Mouse (Mus musculus) olfactory bulb, adult 2 months (tissue): Measurements from ENCODE around the gene Slc24a4. TPM values are rescaled to one million over a fixed set of nuclear protein-coding genes. Genes with fewer than 3 reads are reported as not detected.

Source experiments
- H3K27ac ChIP-seq: fragments of 200-500 bp; 2 replicates; pipeline ENCODE4 v1.5.1; 2012; ENCODE audit warnings: low read depth, low read length; ENCODE audit not compliant: insufficient read depth
- H3K4me1 ChIP-seq: fragments of 200-500 bp; 2 replicates; pipeline ENCODE4 v1.6.1; 2012; ENCODE audit warnings: low read length; ENCODE audit not compliant: control insufficient read depth, insufficient read depth
- H3K4me3 ChIP-seq: fragments of 200-500 bp; 2 replicates; pipeline ENCODE4 v1.5.1; 2012; ENCODE audit warnings: mild to moderate bottlenecking, low read depth, low read length, moderate library complexity; ENCODE audit not compliant: insufficient read depth
- CTCF ChIP-seq: fragments of 200-500 bp; IDR thresholded peaks from 2 replicates; pipeline ENCODE4 v1.5.1; 2012; ENCODE audit warnings: low read depth, mild to moderate bottlenecking, low read length, moderate library complexity; ENCODE audit not compliant: insufficient read depth
- POLR2A ChIP-seq: fragments of 200-500 bp; IDR thresholded peaks from 2 replicates; pipeline ENCODE4 v1.6.1; 2012; ENCODE audit warnings: mild to moderate bottlenecking, low read depth, low read length, moderate library complexity; ENCODE audit not compliant: insufficient read depth
- WGBS: fragments of 180-500 bp; shearing (Covaris S2); methylation state at CpG from one replicate; pipeline ENCODE4 v1.1.7; 2018; 5-methylcytosine and 5-hydroxymethylcytosine counted together
- polyA plus RNA-seq: library from polyadenylated mRNA; stranded (reverse); fragments of >200 nt; gene quantifications from 2 replicates; pipeline ENCODE4 v1.2.4, GENCODE M21; 2012; ENCODE audit warnings: low replicate concordance; ENCODE audit not compliant: missing spikeins, insufficient read depth, insufficient read length

The Slc24a4 gene
- polyA plus RNA-seq, 1 experiment, result not detected

DNA sequence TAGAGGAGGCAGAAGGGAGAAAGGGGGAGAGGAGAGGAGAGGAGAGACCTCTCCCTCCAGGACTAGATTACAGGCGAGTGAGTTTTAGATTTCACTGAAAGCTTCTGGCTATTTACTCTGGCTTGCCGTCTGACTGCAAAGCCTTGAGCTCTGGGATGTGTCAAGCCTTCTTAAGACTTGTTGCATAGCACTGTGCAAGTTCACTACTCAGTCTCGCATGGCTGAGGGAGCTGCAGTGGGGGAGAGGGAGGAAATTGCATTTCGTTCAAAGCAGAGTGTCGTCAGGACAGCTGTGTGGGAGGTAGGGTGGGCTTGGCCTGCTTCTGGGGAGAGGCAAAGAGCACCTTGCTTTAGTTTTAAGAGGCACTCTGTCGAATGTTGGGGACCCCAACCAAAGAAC lies 163.2 kb downstream of the Slc24a4 start:
- H3K27ac ChIP-seq, result no peak overlapping the region
- 58% methylated on average over 6 of the region's 6 CpGs for WGBS

DNA sequence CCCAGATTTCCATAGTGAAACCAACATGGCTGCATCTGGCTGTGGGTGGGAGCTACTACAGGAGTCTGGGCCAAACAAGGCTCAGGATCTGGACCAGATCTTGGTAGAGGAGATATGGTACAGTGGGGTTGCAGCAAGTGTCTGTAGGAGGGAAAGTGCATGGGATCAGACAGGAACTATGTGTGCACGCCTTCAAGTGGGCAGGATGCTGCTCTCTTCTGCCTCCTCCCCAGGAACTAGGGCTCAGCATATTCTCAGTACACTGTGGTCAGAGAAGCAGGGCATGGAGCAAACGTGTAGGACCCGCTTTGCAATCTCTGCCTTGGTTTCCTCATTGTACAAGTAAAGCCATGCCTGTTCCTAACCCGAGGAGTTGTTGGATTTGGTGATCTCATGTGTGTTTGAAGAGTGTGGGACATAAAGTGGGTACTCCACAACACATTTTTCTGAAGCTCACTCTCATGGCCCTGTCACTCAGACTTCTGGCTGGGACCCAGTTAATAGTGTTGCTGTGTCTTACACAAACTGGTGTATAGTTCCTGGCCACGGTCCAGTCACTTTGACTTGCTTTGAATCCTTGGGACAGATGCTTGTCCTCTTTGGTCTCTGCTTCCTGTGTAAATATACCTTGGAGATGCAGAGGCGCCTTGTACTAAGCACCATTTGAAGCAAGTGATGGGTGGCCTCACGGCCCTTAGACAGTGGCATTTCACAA lies 164.1 kb downstream of the Slc24a4 start:
- no peak for TF ChIP-seq POLR2A
- TF ChIP-seq CTCF, result no peak
- H3K4me3 ChIP-seq, result no peak overlapping the region
- no peak overlapping the region for H3K27ac ChIP-seq
- peaks cover 8% of the 10 kb centered on the region for H3K4me1 ChIP-seq
- 91% methylated on average over 7 of the region's 7 CpGs for WGBS

More for the DNA sequence above, 163.2 kb downstream of the Slc24a4 start:
- H3K4me1 ChIP-seq, result peaks cover 10% of the 10 kb centered on the region
- H3K4me3 ChIP-seq, result no peak overlapping the region
- no peak for TF ChIP-seq POLR2A
- TF ChIP-seq CTCF, result no peak

DNA sequence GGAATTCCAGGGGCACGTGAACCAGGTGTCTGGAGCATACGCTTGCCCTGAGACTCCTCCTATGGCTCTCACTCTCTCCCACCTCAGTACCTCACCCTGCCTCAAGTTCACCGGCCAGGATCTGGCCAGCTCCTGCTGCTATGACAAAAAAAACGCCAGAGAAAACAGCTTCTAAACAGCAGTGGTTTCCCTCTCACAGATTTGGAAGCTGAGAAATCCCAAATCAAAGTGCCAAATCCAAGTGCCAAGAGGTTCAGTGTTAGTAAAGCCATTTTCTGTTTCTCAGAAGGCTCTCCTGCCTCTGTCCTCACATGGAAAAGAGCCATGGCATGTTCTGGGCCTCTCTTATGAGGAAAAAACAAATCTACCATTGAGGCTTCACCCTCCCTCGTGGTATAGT lies 166.1 kb downstream of the Slc24a4 start:
- no peak overlapping the region for H3K4me3 ChIP-seq
- WGBS, result 68% methylated on average over 5 of the region's 5 CpGs
- no peak overlapping the region for H3K27ac ChIP-seq
- TF ChIP-seq POLR2A (no peak), CTCF (no peak)
- H3K4me1 ChIP-seq, result peaks cover 8% of the 10 kb centered on the region

DNA sequence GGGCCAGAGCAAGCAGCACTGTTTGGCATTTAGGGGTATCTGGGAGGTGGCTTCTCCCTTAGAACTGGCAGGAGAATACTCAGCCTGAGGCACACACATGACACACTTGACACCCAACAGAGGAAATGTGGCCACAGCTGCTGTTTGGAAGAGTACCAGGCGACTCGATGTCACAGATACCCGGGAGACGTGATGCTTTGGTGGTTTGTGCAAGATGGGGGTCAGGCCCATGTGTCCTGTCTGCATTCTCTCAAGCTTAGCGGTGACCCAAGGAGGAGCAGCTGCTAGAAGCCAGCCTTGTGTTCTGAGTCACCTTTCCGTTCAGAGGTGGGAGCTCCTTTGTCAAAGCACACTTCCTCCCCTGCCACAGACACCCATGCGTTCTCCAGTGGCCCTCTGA lies 166.7 kb downstream of the Slc24a4 start:
- WGBS, result 58% methylated on average over 7 of the region's 7 CpGs

DNA sequence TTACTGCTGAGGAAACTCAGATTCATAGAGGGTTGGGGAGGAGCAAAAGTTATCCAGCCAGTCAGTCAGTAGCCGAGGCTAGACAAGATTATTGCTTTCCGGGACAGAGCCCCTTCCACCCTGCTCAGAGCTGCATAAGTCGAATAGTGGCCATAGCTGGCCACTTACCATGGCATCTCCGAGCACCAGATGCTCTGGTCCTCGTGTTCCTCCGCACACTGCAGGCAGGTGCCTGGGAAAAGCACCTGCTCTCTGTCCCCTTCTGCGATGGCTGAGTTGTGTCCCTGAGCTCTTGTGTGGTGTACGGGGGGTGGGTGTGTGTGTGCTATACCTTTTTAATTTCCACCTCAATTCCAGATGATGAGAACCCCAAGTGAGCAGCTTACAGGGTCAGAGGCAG lies 167.1 kb downstream of the Slc24a4 start:
- Histone ChIP-seq H3K4me1 (peaks cover 8% of the 10 kb centered on the region), H3K27ac (no peak overlapping the region), H3K4me3 (no peak overlapping the region)
- TF ChIP-seq CTCF, result no peak
- no peak for TF ChIP-seq POLR2A
- 91% methylated on average over 8 of the region's 8 CpGs for WGBS

More for the DNA sequence above, 166.7 kb downstream of the Slc24a4 start:
- peaks cover 8% of the 10 kb centered on the region for H3K4me1 ChIP-seq
- no peak overlapping the region for H3K27ac ChIP-seq
- no peak for TF ChIP-seq CTCF
- no peak for TF ChIP-seq POLR2A
- H3K4me3 ChIP-seq, result no peak overlapping the region

DNA sequence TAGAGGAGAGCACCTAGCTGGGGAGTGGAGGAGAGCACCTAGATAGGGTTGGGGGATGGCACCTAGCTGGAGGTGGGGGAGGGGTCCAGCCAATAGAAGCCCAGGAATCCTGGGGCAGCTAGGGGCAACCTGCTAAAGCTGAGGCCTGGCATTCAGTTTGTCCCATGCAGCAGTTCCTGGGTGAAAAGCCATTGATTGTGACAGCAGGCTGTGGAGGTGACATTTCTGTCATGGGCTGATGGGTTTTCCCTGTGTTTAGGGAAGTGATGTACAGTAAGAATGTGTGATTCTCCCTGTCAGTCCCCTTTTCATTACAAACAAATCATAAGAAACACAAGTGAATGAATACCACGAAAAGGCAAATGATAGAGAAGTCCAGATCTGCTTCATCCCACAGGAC lies 167.8 kb downstream of the Slc24a4 start:
- Histone ChIP-seq H3K4me3 (no peak overlapping the region), H3K27ac (no peak overlapping the region), H3K4me1 (peaks cover 8% of the 10 kb centered on the region)
- TF ChIP-seq POLR2A (no peak), CTCF (no peak)
- 93% methylated on average over 1 of the region's 1 CpGs for WGBS

DNA sequence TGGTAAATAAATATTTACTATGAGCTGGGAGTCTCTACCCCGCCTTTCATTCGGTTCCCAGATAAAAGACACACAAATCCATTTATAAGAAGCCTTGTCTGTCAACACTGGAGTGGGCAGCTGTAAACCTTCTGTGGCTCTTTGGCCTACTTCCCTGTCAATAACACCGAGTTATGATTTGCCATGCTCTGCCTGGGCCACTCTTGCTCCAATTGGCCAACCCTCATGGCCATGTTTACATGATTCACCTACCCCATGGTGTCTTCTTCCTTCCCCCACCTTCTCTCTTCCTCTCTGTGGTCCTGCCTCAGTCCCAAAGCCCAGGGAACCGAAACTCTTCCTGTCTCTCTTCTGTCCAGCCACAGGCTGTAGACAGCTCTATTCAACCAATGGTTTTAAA lies 168.4 kb downstream of the Slc24a4 start:
- TF ChIP-seq CTCF (no peak), POLR2A (no peak)
- peaks cover 8% of the 10 kb centered on the region for H3K4me1 ChIP-seq
- WGBS, result 93% methylated on average over 4 of the region's 4 CpGs

DNA sequence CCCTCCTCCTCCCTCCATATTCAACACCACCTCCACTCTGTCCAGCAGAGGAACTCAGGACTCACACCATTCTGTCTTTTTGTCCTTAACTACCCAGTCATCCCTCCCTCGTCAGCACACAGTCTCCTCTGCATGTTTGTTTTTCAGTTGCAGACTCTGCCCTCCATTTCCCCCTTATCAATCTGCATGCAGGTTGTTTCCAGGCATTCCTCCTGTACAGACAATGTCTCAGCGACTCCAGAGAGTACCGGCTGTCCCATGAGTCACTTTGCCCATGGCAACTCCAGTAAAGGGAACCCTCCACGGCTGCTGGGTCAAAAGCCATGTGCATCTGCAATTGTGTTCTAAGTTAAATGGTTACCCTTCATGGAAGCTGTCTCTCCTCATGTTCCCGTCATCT lies 170.7 kb downstream of the Slc24a4 start:
- Histone ChIP-seq H3K4me3 (no peak overlapping the region), H3K27ac (no peak overlapping the region), H3K4me1 (peaks cover 15% of the 10 kb centered on the region)
- TF ChIP-seq POLR2A (no peak), CTCF (no peak)
- 70% methylated on average over 5 of the region's 5 CpGs for WGBS

More for the DNA sequence above, 168.4 kb downstream of the Slc24a4 start:
- no peak overlapping the region for H3K4me3 ChIP-seq
- H3K27ac ChIP-seq, result no peak overlapping the region

DNA sequence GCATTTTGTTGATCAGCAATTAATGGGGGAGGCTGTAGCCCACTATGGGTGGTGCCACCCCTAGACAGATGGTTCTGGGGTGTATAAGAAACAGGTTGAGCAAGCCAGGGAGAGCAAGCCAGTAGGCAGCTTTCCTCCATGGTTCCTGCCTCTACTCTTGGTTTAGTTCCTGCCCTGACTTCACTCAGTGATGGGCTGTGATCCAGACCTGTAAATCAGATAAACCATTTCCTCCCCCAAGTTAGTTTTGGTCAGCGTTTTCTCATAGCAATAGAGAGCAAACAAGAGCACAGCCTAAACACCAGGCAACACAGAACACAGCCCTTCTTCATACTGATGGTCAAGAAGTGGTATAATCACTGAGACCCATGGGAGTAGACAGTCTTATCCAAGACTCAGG lies 173.1 kb downstream of the Slc24a4 start:
- WGBS, result 85% methylated on average over 1 of the region's 1 CpGs
- Histone ChIP-seq H3K4me1 (peaks cover 7% of the 10 kb centered on the region; the same call in 1 of the 2 replicates), H3K4me3 (no peak overlapping the region), H3K27ac (no peak overlapping the region)
- TF ChIP-seq CTCF, result no peak
- no peak for TF ChIP-seq POLR2A
